Mouse (Mus musculus): ENCODE results near the gene Cd9.
A peak's percentile ranks its signal among the peaks of the same experiment; 100 is the strongest.

The Cd9 gene

DNA sequence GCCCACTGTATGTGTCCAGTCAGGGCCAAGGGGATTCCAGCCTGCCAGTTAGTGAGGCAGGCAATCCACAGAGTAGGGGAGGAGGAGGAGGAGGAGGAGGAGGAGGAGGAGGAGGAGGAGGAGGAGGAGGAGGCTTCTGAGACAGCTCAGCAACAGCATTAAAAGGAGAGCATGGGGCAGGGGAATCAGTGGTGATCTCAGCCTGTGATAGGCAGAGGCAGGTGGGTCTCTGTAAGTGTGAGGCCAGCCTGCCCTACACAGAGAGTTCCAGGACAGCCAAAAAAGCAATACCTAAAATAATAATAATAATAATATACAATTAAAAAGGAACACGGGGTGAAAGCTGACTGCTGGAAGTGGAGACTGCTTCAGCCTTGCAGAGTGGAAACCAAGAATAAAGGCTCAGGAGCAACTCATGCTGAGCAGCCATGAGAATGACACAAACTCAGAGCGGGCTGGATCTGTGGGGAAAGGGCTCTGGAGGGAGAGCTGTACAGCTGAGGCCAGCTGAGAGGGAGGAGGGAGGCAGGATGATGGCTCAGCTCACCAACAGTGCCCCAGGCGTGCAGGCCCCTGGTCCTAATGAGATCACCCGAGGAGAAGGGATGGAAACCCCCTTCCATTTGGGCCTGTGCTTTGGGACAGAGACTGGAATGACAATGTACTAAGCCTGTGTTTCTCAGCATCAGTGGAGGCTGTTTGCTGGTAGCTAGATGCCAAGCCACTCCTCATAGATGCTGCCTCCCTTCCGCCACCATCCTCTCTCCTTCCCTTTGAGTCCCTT, 59.7 kb downstream of the Cd9 start:
- no peak for DNase-seq (ENCODE audit: low read depth)

DNA sequence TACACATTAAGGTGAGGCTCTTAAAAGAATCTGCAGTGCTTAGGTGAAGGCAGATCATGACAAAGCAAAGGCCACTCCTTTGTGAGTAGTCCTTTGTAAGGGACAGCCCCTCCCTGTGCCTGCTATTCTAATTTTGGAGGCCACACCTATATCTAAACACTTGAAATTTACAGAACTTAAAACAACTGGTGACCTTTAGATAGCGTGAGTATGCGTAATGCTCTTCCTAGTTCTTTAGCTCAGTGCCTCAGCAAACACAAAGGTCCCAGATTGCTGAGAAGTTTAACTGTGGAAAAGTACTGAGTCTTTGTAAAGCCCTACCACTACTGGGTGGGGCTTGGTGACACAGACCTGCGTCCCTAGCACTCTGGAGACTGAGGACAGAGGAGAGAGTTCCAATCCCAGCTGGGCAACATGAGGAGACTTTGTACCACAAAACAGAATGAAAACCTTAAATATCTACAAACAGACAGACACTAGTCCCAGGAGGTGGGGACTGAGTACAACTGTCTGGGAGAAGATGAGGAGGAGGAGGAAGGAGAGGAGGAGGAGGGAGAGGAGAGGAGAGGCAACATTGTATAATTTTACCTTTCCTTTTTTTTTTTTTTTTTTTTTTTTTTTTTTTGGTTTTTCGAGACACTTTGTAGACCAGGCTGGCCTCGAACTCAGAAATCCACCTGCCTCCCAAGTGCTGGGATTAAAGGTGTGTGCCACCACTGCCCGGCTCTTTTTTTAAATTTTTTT, 60.7 kb downstream of the Cd9 start:
- DNase-seq (ENCODE audit: low read depth): no peak

DNA sequence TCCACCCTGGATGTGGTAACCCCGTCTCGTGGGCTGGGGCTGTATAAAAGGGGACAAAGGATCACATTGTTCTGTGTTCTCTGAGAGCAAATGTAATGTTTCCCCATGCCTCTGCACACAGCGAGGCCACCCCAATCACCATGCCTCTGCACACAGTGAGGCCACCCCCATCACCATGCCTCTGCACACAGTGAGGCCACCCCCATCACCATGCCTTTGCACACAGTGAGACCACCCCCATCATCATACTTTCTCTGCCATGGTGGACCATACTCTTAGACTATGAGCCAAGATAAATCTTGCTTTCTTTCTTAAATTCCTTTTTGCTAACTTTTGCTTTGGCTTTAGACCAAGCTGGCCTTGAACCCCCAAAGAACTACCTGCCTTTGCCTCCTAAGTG, 61.3 kb downstream of the Cd9 start:
- no peak for DNase-seq (ENCODE audit: low read depth)

DNA sequence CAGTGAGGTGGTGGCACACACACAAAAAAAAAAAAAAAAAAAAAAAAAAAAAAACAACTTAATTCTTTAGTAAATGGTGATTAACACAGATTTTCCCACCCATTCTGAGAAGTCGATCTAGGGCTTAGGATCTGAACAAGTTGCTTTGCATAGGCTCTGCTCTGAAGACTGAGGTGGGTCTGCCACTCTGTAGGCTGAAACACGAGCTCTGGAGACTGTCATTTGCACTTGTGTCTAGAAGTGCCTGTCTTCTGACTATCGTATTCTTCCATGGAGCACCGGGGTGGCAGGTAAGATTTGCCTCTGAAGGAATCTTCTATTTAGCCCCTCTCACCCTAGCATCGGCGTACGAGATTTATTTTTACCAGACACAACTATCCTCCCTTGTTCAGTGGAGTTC, 62.1 kb downstream of the Cd9 start:
- DNase-seq (ENCODE audit: low read depth): no peak

DNA sequence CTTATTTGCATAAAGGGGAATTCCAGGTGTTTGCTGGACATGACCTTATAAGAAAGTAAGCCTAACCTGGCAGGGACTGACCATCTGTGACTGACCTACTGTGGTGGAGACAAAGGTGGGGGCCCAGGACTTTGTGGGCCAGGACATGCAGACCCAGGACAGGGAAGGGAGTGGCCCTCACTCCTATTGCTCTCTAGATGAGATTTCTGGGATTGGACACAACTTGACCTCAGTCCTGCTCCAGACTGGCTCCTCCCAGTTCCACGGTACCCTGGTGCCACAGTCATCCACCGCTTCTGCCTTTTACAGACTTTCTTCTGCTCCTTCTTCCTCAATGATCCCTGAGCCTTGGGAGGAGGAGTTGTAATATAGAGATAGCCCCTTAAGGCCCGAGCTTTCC, 63.6 kb downstream of the Cd9 start:
- DNase-seq (ENCODE audit: low read depth): no peak

DNA sequence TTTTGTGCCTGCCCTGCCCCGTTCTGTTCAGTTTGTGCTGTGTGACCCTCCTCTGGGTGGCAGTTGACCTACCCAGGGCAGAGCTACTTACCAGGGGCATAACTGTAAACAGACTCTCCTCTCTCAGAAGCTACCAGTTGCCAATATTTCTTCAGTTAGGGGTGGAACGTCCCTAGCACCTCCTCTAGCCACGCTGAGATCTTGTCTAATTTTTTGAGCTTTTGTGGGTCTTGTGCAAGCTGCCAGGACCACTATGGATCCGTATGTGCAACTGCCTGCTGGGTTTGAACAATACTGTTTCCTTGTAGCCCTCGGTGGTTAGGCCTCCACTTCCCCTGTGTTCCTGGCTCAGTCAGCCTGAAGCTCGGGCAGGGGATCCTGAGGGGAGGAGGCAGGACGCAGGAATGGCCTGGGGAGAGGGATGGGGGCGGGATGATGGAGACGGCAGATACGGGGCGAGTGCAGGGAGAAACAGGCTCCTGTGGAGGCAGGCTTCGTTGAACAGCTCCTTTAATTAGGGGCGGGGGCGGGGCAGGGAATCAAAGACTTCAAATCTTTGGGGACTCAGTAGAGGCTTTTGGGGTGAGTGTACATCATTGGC, 64.1 kb downstream of the Cd9 start:
- no peak for DNase-seq (ENCODE audit: low read depth)

DNA sequence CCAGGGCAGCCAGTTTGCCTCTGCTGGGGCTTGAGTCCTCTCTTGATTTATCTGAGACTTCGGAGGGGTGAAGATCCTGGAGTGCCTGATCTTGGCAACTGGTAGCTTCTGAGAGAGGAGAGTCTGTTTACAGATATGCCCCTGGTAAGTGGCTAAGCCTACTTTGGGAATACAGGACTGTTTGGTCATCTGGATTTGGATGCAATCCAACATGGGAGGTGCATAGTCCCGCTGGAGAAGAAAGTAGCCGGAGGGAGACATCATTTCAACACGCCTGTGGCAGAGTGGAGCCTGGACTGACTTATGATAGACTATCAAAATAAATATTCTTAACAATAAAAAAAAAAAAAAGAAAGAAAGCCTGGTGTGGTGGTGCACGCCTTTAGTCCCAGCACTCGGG, 64.8 kb downstream of the Cd9 start:
- DNase-seq (ENCODE audit: low read depth): no peak

DNA sequence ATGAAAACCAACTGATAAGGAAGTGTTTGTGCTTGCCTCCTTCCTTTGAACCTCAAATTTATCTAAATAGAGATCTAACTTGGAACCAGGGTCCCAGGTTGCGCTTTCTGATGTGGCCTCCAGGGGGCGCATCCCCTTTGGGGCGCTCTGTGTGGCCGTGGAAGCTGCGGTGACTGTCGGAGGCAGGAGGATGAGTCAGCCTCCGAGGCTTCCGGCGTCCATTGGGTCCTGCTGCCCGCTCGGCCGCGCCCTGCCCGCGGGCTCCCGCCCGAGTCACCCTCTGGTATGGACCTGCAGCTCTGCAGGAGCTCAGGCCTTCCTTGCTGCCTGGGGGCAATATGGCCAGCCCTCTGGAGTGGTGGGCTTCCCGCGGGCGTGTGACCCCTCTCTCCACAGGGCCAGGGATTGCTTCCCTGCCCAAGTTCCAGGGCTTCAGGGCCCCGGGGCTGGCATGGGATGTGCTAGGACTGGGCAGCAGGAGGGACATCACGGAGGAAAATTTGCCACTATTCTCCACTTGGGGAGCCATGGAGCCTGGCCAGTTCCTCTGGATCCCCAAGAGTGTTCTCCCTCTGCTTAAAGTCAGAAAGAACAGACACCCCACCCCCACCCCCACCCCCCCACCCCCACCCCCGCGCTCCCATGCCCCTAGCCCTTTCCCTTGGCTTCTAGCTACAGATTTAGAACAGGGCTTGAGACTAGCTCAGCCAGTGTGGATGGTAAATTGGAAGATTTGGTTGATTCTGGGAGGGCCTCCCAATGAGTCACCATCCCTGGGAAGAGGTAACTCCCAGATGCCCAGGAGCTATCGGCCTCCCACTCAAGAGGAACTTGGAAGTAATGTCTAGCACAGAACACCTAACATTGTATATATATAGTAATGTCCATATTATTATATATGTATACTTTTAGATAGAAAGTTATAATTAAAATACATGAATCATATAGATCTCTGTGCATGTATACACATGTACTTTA, 67.9 kb downstream of the Cd9 start:
- DNase-seq (ENCODE audit: low read depth): peak; percentile 77

DNA sequence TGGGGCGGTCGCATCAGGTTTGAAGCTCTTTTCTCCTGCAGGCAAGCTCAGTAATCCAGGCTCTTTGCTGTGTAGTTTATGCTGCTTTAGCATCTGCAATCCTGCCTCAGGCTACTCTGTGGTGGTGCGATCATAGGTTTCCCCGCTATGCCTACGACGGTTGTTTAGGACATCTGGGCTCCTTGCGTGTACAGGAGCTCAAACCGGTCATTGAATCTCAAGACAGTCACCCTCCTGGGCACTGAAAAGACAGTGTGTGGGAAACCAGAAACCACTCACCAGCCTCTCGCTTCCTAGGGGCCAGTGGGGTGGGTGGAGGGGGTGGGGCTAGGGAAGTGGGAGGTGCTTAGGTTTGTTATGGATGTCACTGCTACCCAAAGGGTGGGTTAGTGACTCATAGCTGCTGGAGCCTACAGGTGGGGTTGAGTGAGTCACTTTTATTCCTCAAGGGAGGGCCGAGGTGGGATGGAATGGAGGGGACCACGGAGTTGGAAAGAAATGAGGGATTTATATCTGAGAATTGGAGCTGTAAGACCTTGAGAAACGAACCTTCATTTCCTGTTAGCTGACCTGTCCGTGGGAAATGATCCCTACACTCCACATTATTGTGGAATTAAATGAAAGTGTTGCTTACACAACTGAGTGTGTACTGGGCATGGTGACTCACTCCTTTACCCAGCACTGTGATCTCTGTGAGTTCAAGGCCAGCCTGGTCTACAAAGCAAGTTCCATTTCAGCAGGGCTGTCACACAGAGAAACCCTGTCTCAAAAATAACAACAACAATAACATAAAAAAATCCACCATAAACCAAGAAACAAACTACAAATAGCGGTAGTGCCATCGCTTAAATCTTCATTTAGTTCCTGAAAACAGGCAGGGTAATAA, 69.1 kb downstream of the Cd9 start:
- peak; percentile 65 for DNase-seq (ENCODE audit: low read depth)

DNA sequence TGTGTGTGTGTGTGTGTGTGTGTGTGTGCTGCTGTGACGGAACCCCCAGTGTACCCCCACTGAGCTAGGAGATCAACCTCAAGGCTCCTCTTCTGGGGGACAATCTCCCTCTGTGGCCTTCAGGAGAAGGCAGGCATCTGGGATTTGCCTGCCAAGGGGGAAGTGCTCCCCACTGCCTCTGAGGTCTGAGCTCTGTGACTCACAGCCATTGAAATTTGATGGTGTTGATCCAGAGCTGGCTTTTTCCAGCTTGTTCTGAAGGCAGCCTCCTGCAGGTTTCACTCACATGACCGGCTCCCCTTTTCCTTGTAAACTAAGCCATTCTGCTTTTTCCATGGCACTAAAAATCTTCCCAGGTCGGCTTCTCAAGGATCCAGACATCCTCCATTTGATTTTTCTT, 70.4 kb downstream of the Cd9 start:
- DNase-seq (ENCODE audit: low read depth): no peak

DNA sequence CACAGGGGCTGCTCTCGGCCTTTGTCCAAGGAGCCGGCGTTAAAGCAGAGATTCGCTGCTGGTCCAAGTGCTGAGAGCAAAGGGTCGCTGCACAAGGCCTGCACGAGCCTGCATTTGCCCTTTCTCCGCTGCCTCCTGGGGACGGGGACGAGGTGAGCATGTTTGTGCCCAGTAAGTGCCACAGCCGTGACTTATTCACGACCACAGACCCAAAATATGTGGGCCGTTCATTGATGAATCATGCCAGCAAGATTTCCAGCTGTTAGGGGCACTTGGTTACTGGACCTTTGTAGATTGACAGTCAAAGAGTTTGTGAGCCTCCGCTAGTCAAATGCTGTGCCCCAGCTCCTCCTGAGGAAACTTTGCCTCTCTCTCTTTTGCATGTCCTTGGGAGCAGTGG, 71.1 kb downstream of the Cd9 start:
- DNase-seq (ENCODE audit: low read depth): no peak

DNA sequence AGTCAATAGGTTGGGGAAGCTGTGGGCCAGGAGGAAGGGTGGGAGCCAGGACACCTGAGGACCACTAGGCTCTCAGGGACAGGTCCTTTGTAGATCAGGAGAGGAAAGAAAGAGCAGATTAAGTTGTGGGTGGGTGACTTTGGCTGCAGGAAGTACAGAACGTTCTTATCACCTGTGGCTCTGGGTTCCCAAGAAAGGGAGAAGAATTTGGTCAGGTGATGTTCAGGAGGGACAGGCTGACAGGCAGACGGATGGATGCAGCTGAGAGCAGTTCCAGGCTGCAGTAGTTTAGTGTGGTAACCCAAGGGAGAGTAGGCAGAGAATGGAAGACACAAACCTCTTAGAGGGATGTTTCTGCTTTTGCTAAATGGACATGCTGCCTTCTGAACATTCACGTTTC, 71.5 kb downstream of the Cd9 start:
- DNase-seq (ENCODE audit: low read depth): no peak

DNA sequence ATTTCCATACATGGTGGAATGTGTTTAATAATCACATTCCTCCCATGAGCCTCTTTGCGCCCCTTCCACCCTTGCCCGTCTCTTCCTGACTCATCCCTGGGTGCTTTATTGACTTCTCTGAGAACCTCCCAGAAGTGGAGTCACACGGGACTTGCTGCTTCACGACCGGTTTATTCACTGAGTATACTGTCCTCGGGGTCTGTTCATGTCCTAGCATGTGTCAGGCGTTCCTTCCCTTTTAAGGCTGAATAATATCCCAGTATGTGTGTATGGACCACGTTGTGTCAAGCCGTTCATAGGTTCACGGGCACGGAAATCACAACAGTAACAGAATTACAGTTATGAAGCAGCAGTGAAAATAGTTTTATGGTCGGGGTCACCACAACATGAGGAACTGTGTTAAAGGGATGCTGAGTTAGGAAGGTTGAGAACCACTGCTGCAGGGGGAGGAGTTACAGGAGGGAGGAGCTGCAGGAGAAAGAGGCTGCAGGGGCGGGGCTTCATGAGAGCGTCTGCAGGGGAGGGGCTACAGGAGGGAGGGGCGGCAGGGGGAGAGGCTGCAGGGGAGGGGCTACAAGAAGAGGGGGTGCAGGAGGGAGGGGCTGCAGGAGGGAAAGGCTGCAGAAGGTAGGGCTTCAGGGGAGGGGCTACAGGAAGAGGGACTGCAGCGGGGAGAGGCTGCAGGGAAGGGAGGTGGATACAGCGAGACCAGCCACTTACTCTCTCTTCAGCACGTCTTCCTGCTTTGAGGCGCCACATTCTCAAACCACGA, 72.4 kb downstream of the Cd9 start:
- peak; percentile 57 for DNase-seq (ENCODE audit: low read depth)

DNA sequence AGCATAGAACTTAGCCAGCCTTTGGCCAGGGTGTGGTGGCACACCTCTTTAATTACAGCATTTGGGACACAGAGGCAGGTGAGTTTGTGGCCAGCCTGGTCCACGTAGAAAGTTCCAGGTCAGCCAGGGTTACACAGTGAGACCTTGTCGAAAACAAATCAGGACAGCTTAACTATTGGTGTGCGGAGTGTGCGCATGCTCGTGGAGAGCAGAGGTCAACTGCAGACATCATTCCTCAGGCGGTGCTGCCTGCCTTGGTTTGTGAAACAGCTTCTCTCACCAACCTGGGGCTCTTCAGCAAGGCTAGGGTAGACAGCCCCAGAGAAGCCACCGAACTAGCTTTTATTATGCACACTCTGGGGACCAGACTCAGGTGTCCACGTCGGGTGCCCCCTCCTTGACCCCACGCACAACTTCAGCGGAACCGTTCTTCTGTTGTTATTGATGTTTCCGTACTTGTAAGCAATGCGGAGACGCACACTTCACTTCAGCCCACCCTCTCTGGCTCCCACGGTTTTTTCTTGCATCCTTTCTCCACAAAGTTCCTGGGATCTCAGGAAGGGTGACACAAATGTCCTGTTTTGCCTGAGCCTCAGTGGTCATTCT, 74.0 kb downstream of the Cd9 start:
- no peak for DNase-seq (ENCODE audit: low read depth)

DNA sequence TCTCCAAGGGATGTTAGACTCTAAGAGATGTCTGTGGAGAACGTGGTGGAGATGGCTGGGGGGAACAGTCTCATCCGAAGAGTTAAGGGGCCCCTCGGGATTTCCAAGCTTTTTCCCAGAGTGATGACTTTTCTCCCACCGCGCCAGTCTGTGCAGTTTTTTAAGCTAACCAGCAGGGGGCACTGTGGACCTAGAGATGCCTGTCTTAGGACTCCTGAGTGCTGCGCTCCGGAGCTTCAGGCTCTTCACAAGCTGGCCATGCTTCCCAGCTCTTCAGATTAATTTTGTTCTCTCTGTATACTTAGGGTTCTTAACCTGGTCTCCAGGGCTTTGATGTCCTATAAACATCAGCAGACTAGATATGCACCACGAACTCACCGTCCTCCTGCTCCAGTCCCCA, 75.8 kb downstream of the Cd9 start:
- DNase-seq (ENCODE audit: low read depth): peak; percentile 82

DNA sequence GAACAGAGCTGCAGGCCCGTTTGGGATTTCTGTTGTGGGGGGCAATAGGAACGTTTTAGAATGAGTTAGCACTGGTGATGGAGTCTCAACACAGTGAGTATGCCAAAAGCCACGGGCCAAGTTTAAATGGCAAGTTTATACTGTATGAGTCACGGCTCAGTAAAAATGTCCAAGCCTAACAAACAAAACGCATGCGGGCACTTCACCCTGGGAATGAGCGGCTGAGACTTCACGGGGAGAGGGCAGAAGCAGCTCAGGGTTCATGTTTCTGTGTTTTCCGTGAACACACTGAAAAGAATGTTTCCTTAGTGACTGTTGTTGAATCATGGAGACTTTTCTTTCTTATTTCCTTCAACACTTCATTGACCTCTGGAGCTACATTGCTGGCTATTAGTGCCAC, 81.3 kb downstream of the Cd9 start:
- DNase-seq (ENCODE audit: low read depth): no peak

DNA sequence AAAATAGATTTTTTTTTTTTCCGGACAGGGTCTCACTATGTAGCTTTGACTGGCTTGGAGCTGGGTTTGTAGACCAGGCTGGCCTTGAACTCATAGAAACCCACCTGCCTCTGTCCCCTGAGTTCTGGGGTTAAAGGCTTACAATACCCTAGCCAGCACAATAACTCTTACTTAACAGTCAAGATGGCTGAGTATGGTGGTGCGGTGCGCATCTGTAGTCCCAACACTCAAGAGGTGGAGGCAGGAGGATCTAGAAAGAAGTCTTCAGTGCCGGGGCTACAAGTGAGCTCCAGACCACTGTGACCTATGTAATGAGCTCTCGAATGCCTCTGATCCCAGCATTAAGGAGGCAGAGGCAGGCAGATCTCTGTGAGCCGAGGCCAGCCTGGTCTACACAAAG, 82.9 kb downstream of the Cd9 start:
- DNase-seq (ENCODE audit: low read depth): no peak

DNA sequence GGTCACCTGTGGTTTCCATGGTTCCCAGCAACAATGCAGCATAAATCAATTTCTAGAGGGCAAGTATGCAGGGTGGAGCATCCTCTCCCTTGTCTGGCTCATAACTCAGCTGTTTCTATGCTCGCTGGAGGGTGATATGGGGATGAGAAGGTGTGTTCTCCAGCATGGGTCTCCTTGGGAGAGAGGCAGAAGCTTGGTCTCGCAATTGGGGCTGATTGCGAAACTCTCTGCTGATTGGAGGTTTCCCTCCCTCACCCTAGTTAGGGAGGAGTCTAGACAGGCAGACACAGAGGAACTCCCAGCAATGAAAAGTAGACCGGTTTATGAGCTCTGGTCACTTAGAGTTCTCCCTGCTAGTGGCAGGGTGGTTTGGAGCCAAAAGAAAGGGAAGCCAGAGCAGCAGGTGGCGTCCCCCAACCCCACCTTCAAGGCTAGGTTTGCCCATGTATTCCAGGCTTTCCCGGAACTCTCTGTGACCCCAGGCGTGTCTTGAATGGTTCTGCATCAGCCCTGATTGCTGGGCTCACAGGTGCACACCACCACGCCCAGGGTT, 83.5 kb downstream of the Cd9 start:
- DNase-seq (ENCODE audit: low read depth): no peak

DNA sequence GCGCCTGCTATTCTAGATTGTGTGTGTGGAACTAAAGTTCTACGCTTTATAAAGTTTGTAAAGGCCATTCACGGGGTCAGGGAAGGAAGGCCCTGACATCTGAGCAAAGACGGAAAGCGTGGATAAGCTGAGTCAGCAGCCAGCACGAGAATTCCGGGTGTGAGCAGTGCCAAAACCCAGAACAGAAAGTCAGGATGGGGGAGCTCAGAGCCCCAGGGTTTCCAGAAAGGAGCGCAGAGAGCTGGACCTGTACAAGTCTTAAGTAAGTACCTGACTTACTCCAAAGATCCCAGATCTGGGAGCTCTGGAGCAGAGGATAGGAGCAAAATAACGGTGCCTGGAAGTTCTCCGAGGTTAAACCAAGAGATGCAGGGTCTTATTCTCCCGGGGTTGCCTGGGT, 84.0 kb downstream of the Cd9 start:
- no peak for DNase-seq (ENCODE audit: low read depth)
